Mouse (Mus musculus) ES-E14 (cell line): ENCODE measurements around the gene Plekhm1.
A peak's percentile ranks its signal among the peaks of the same experiment; 100 is the strongest.

Experiments used
- HCFC1 ChIP-seq: IDR thresholded peaks from 2 replicates; pipeline ENCODE4 v1.6.1; 2012; ENCODE audit warnings: low read length, inconsistent platforms, borderline replicate concordance; ENCODE audit not compliant: insufficient read depth
- MAFK ChIP-seq: IDR thresholded peaks from 2 replicates; pipeline ENCODE4 v1.6.1; 2014; ENCODE audit warnings: mild to moderate bottlenecking, low read depth, low read length, inconsistent platforms; ENCODE audit not compliant: insufficient read depth
- ZC3H11A ChIP-seq: IDR thresholded peaks from 2 replicates; pipeline ENCODE4 v1.6.1; 2012; ENCODE audit warnings: low read depth, mild to moderate bottlenecking, inconsistent platforms, low read length, borderline replicate concordance
- ZNF384 ChIP-seq: IDR thresholded peaks from 2 replicates; pipeline ENCODE4 v1.6.1; 2012; ENCODE audit warnings: low read depth, low read length, inconsistent platforms

DNA sequence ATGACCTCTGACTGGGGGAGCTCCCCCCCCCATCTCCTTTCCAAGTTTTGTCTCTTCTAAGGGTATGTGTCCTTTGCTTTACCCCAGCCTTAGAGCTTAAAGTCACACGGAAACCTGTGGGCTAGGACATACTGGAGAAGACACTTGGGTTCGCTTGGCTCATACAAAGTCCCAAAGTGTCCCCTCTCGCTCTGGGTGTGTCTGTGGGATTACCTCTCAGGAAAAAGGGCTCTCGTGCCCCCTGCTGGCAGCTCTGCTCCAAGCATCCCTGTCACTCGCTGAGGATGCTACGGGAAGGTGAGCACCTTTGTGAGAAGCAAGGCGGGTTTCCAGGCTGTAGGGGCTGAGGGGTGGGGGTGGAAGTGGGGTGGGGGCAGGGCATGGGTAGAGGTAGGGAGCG is 87.3 kb downstream of the Plekhm1 start:
- TF ChIP-seq HCFC1 (no peak), ZNF384 (no peak), ZC3H11A (0 out of 2 replicates have a peak, but pooled peaks have one; percentile 32), MAFK (no peak)
